Mouse (Mus musculus): ENCODE results near the gene Supt20. TPM values are rescaled to one million over a fixed set of nuclear protein-coding genes. Genes with fewer than 3 reads are reported as not detected.

Supt20 gene
- 123 and 129 TPM in 2 replicates for polyA plus RNA-seq (2014; fragmentation: Nextera tagmentation; extraction: Ambion mirVana)

GRCm38 (mm10) chr3:54692202-54693055, at the start of gene Supt20:
Gene Supt20, plus strand, starts transcription at chr3:54692807.
- H3K9ac ChIP-seq (ENCODE audit: low read length): peak within 1 kb of the TSS; percentile 73
- H3K9me3 ChIP-seq (ENCODE audit: control insufficient read depth, low read length): no peaks in the 10 kb centered on the region
- H3K4me3 ChIP-seq (ENCODE audit: low read depth, low read length): peak within 1 kb of the TSS; percentile 75
- peak within 1 kb of the TSS; percentile 48; the same call in 1 of the 2 replicates for H3K27ac ChIP-seq (ENCODE audit: low read depth, low read length)
- H3K4me1 ChIP-seq (replicated peaks; ENCODE audit: control insufficient read depth, insufficient read depth, low read length): no peaks in the 10 kb centered on the region; the same call in 1 of the 2 replicates
- DNase-seq (ENCODE audit: low spot score): peak; percentile 96
- no peaks in the 10 kb centered on the region for H3K27me3 ChIP-seq (ENCODE audit: control insufficient read depth, insufficient read depth, low read length)
- H3K4me2 ChIP-seq (ENCODE audit: low read depth, low read length, severe bottlenecking): peak within 1 kb of the TSS; percentile 84
- 2% methylated on average over 65 of the region's 65 CpGs for WGBS
- peak; percentile 98 for ATAC-seq (replicated peaks; ENCODE audit: low FRiP score)
- no peaks in the 10 kb centered on the region for H3K36me3 ChIP-seq (ENCODE audit: control insufficient read depth, insufficient read depth, low read length)

GRCm38 (mm10) chr3:54642851-54643250, 49.8 kb upstream of the Supt20 start:
- no peak overlapping the region for H3K27ac ChIP-seq (ENCODE audit: low read depth, low read length)

DNA sequence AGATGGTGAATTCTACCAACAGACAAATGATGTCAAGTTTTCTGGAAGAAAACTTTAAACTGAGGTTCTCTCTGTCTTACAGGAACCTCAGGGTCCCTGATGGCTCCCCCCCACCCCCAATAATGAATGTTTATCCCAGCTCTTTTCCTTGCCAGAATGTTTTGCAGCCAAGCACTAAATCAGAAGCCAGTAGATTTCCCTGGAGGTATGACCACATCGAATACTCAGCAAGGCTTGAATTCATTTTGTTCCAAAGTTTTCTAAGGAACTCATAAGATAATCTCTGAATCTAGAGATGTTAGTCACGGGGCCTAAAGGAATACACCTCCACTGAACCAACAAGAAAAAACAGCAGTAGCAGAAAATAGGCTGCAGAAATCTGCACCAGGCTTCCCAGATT, 45.0 kb upstream of the Supt20 start:
- Histone ChIP-seq H3K27ac (ENCODE audit: low read depth, low read length) (no peak overlapping the region), H3K27me3 (ENCODE audit: control insufficient read depth, insufficient read depth, low read length) (no peaks in the 10 kb centered on the region), H3K4me2 (ENCODE audit: low read depth, low read length, severe bottlenecking) (no peak overlapping the region), H3K4me1 (replicated peaks; ENCODE audit: control insufficient read depth, insufficient read depth, low read length) (no peaks in the 10 kb centered on the region), H3K9me3 (ENCODE audit: control insufficient read depth, low read length) (no peaks in the 10 kb centered on the region), H3K4me3 (ENCODE audit: low read depth, low read length) (no peak overlapping the region), H3K36me3 (ENCODE audit: control insufficient read depth, insufficient read depth, low read length) (no peaks in the 10 kb centered on the region), H3K9ac (ENCODE audit: low read length) (no peak overlapping the region)
- ATAC-seq (replicated peaks; ENCODE audit: low FRiP score) (no peak), DNase-seq (ENCODE audit: low spot score) (no peak)
- WGBS: 79% methylated on average over 2 of the region's 2 CpGs

More at GRCm38 (mm10) chr3:54642851-54643250, 49.8 kb upstream of the Supt20 start:
- no peaks in the 10 kb centered on the region for H3K36me3 ChIP-seq (ENCODE audit: control insufficient read depth, insufficient read depth, low read length)
- ATAC-seq (replicated peaks; ENCODE audit: low FRiP score) (no peak), DNase-seq (ENCODE audit: low spot score) (no peak)
- no peaks in the 10 kb centered on the region for H3K9me3 ChIP-seq (ENCODE audit: control insufficient read depth, low read length)
- H3K4me2 ChIP-seq (ENCODE audit: low read depth, low read length, severe bottlenecking): no peak overlapping the region
- WGBS: 94% methylated on average over 1 of the region's 1 CpGs
- no peak overlapping the region for H3K4me3 ChIP-seq (ENCODE audit: low read depth, low read length)
- H3K4me1 ChIP-seq (replicated peaks; ENCODE audit: control insufficient read depth, insufficient read depth, low read length): no peaks in the 10 kb centered on the region
- H3K9ac ChIP-seq (ENCODE audit: low read length): no peak overlapping the region
- H3K27me3 ChIP-seq (ENCODE audit: control insufficient read depth, insufficient read depth, low read length): no peaks in the 10 kb centered on the region

DNA sequence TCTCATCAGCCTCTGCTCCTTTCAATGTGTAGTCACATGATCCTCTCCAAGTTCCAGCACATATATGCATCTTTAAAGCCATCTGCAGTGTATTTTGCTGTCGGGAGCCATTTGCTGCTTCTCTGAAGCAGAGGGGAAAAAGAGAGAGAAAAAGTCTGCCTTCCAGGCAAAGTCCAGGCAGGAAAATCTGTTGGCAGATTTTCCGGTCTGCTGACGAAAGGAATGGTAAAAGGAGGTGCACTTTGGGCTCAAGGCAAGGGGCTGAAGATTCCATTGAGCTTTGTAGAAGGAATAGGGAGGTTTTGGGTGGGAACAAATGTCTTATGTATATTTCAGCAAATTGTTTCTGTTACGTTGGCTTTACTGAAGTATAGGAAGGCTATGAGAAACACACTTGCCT, 41.0 kb upstream of the Supt20 start:
- no peak for ATAC-seq (replicated peaks; ENCODE audit: low FRiP score)

GRCm38 (mm10) chr3:54654169-54654568, 38.4 kb upstream of the Supt20 start:
- Histone ChIP-seq H3K4me2 (ENCODE audit: low read depth, low read length, severe bottlenecking) (no peak overlapping the region), H3K4me3 (ENCODE audit: low read depth, low read length) (no peak overlapping the region), H3K27ac (ENCODE audit: low read depth, low read length) (no peak overlapping the region), H3K9me3 (ENCODE audit: control insufficient read depth, low read length) (no peaks in the 10 kb centered on the region), H3K9ac (ENCODE audit: low read length) (no peak overlapping the region), H3K27me3 (ENCODE audit: control insufficient read depth, insufficient read depth, low read length) (no peaks in the 10 kb centered on the region), H3K4me1 (replicated peaks; ENCODE audit: control insufficient read depth, insufficient read depth, low read length) (no peaks in the 10 kb centered on the region), H3K36me3 (ENCODE audit: control insufficient read depth, insufficient read depth, low read length) (no peaks in the 10 kb centered on the region)
- WGBS: 88% methylated on average over 1 of the region's 1 CpGs
- ATAC-seq (replicated peaks; ENCODE audit: low FRiP score) (no peak), DNase-seq (ENCODE audit: low spot score) (no peak)

More for the DNA sequence above, 41.0 kb upstream of the Supt20 start:
- DNase-seq (ENCODE audit: low spot score): no peak
- H3K9ac ChIP-seq (ENCODE audit: low read length): no peak overlapping the region
- no peaks in the 10 kb centered on the region for H3K9me3 ChIP-seq (ENCODE audit: control insufficient read depth, low read length)
- H3K4me3 ChIP-seq (ENCODE audit: low read depth, low read length): no peak overlapping the region
- WGBS: 81% methylated on average over 4 of the region's 4 CpGs
- no peak overlapping the region for H3K4me2 ChIP-seq (ENCODE audit: low read depth, low read length, severe bottlenecking)
- H3K36me3 ChIP-seq (ENCODE audit: control insufficient read depth, insufficient read depth, low read length): no peaks in the 10 kb centered on the region
- H3K27me3 ChIP-seq (ENCODE audit: control insufficient read depth, insufficient read depth, low read length): no peaks in the 10 kb centered on the region
- H3K27ac ChIP-seq (ENCODE audit: low read depth, low read length): no peak overlapping the region
- no peaks in the 10 kb centered on the region for H3K4me1 ChIP-seq (replicated peaks; ENCODE audit: control insufficient read depth, insufficient read depth, low read length)

GRCm38 (mm10) chr3:54657090-54657489, 35.5 kb upstream of the Supt20 start:
- Histone ChIP-seq H3K9me3 (ENCODE audit: control insufficient read depth, low read length) (no peaks in the 10 kb centered on the region), H3K4me3 (ENCODE audit: low read depth, low read length) (no peak overlapping the region), H3K9ac (ENCODE audit: low read length) (no peak overlapping the region), H3K27ac (ENCODE audit: low read depth, low read length) (no peak overlapping the region), H3K4me1 (replicated peaks; ENCODE audit: control insufficient read depth, insufficient read depth, low read length) (no peaks in the 10 kb centered on the region), H3K27me3 (ENCODE audit: control insufficient read depth, insufficient read depth, low read length) (no peaks in the 10 kb centered on the region), H3K36me3 (ENCODE audit: control insufficient read depth, insufficient read depth, low read length) (no peaks in the 10 kb centered on the region), H3K4me2 (ENCODE audit: low read depth, low read length, severe bottlenecking) (no peak overlapping the region)
- 80% methylated on average over 3 of the region's 3 CpGs for WGBS
- ATAC-seq (replicated peaks; ENCODE audit: low FRiP score) (no peak), DNase-seq (ENCODE audit: low spot score) (no peak)

DNA sequence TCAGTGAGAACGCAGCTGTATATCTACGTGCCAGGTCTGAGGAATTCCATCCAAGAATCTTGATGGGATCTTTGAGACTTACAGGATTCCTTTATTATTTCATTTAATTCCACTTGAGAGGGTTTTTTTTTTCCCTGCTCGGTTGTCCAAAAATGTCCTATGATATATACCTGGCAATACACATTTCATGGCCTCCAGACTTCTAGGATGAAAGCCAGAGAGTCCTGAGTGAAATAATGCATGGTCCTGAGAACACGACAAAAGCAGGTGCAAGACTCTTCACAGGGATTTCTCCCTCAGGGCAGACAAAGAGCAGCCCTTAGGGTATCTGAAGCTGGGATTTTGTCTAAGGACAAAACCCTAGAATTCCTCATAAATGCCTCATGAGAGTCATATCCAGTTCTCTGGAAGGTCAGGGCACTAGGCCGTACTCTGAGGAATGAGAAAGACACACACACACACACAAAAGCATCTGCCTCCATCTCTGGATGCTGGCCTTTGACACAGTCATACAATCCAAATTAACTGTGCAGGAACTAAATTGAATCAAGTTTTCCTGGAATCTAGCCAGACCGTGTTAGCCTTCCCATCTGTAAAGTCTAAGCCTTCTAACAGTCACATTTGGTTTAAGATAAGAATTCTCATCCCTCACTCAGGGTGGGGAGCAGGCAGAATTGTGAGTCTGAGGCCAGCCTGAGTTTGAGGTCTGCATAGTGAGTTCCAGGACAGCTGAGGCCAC, 34.5 kb upstream of the Supt20 start:
- Histone ChIP-seq H3K27me3 (ENCODE audit: control insufficient read depth, insufficient read depth, low read length) (no peaks in the 10 kb centered on the region), H3K27ac (ENCODE audit: low read depth, low read length) (no peak overlapping the region), H3K9ac (ENCODE audit: low read length) (no peak overlapping the region), H3K4me2 (ENCODE audit: low read depth, low read length, severe bottlenecking) (no peak overlapping the region), H3K4me3 (ENCODE audit: low read depth, low read length) (no peak overlapping the region), H3K4me1 (replicated peaks; ENCODE audit: control insufficient read depth, insufficient read depth, low read length) (no peaks in the 10 kb centered on the region), H3K36me3 (ENCODE audit: control insufficient read depth, insufficient read depth, low read length) (no peaks in the 10 kb centered on the region), H3K9me3 (ENCODE audit: control insufficient read depth, low read length) (no peaks in the 10 kb centered on the region)
- ATAC-seq (replicated peaks; ENCODE audit: low FRiP score) (no peak), DNase-seq (ENCODE audit: low spot score) (no peak)
- WGBS: 79% methylated on average over 6 of the region's 6 CpGs

GRCm38 (mm10) chr3:54659736-54660135, 32.9 kb upstream of the Supt20 start:
- DNase-seq (ENCODE audit: low spot score) (no peak), ATAC-seq (replicated peaks; ENCODE audit: low FRiP score) (no peak)
- H3K36me3 ChIP-seq (ENCODE audit: control insufficient read depth, insufficient read depth, low read length): no peaks in the 10 kb centered on the region
- H3K9ac ChIP-seq (ENCODE audit: low read length): no peak overlapping the region
- H3K4me3 ChIP-seq (ENCODE audit: low read depth, low read length): no peak overlapping the region
- H3K27me3 ChIP-seq (ENCODE audit: control insufficient read depth, insufficient read depth, low read length): no peaks in the 10 kb centered on the region
- no peak overlapping the region for H3K4me2 ChIP-seq (ENCODE audit: low read depth, low read length, severe bottlenecking)
- no peaks in the 10 kb centered on the region for H3K4me1 ChIP-seq (replicated peaks; ENCODE audit: control insufficient read depth, insufficient read depth, low read length)
- H3K9me3 ChIP-seq (ENCODE audit: control insufficient read depth, low read length): no peaks in the 10 kb centered on the region
- H3K27ac ChIP-seq (ENCODE audit: low read depth, low read length): no peak overlapping the region
- 87% methylated on average over 2 of the region's 2 CpGs for WGBS

All from forebrain, embryonic 11.5 days (tissue).